Mouse (Mus musculus): ENCODE results near the gene Tmem117.
A peak's percentile ranks its signal among the peaks of the same experiment; 100 is the strongest.

Tmem117 gene

GRCm38 (mm10) chr15:94628830-94629601, at the start of gene Tmem117:
Gene Tmem117 (plus strand): TSS chr15:94629232.
- DNase-seq (ENCODE audit: low read depth), result no peak

DNA sequence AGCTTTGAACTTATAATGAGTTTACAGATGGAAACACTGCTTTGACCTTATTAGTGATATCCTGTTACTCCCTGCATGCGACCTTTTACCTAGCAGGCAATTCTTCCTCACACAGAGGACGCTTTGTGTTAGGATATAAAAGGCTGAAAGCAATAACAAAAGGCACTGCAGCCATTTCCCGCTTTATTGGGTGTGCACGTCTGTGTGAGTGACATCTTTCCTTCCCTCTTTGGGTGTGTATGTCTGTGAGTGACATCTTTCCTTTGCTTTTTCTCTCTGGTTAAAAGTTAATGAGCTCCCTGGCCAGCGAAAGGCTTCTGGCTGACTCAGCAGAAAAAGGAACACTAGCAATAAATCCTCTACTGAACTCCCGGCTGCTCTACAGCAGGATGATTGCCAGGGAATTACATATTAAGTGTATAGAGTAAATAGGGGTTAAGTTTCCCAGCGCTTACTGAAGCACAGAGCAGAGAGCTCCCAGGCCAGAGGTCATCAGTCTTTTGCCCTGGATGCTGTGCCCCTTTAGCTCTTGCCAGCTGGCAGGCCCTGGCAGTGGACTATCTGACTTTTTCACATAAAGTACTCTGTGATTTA, 46.9 kb upstream of the Tmem117 start:
- no peak for DNase-seq (ENCODE audit: low read depth)

GRCm38 (mm10) chr15:94583153-94583552, 45.9 kb upstream of the Tmem117 start:
- no peak for DNase-seq (ENCODE audit: low read depth)

DNA sequence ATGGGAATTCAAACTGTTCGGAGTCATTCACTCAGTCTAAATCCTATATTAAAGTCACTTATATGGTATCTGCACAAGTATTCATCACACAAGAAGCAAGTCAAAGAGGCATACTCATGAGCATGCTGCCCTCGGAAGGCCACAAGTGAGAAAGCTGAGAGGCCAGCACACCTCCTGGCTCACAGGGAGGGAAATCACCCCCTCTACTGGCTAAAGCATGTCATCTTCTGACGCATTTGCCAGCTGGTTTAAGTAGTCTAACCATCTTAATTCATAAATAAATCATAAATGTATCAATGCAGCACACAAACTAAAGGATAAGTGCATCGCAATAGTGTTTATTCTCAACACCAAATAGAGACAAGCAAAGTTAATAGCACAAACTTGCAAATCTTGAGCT, 44.3 kb upstream of the Tmem117 start:
- peak; percentile 60 for DNase-seq (ENCODE audit: low read depth)

DNA sequence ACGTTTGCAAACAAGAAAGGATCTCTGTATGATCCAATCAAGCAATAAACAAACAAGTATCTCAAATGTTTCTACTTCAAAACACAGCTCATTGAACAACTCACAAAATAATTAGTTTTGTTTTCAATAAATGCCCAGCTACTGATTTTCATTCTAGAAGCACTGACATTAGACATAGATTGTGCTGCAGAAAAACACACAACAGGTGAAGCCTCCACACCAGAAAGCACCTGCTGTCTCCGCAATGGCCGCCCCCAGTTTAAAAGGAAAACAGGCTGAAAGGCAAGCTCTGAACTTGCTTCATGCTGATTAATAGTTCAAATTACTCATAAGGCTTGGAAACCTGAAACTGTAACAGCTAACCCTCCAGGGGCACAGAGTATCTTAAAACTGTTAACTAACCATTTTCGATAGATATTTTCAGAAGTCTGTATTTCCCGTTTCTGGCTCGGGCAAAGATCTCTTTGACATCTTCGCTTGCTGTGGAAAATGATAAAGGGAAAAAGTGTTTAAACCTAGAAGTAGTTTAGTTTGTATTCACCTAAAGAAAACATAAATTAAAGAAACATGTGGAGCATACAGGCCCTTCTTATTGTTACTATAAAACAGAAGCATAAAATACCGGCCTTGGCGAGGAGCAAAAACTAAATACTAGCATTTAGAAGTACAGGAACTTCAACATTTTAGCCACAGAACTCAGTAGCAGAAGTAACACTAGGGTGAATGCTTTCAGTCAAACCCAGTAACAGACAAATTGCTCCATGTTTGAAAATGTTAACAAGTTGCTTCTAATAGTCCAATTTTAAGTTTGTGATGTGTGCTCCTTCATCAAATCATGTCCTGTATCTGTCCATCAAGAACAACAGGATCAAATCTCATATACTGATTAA, 41.0 kb upstream of the Tmem117 start:
- DNase-seq (ENCODE audit: low read depth), result peak; percentile 11

- DNase-seq (ENCODE audit: low read depth), result peak; percentile 97
Observed at GRCm38 (mm10) chr15:94589219-94590075, 39.6 kb upstream of the Tmem117 start, which contains the start of gene Twf1. Gene Twf1 (minus strand): TSS chr15:94589889.

DNA sequence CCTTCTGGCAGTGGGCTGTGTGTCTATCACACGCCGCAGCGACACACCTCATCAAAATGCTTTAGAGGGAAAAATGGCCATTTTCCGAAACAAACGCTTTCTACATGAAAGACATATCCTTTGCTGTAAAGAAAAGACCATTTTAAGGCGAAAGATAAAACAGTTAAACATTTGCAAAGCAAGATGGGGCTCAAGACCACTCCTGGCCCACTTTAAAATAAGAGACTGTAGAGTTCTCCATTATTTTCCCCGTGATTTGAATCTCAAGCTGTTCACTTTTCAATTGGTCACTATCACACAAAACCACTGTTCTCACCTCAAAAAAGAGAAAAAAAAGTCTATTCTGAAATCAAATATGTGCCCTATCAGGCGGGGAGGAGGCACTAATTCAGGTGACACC, 38.9 kb upstream of the Tmem117 start:
- no peak for DNase-seq (ENCODE audit: low read depth)

GRCm38 (mm10) chr15:94591356-94591755, 37.7 kb upstream of the Tmem117 start:
- DNase-seq (ENCODE audit: low read depth), result peak; percentile 78

GRCm38 (mm10) chr15:94593586-94593985, 35.4 kb upstream of the Tmem117 start:
- DNase-seq (ENCODE audit: low read depth), result no peak

- DNase-seq (ENCODE audit: low read depth), result no peak
Observed at GRCm38 (mm10) chr15:94600145-94600707, 28.8 kb upstream of the Tmem117 start.

DNA sequence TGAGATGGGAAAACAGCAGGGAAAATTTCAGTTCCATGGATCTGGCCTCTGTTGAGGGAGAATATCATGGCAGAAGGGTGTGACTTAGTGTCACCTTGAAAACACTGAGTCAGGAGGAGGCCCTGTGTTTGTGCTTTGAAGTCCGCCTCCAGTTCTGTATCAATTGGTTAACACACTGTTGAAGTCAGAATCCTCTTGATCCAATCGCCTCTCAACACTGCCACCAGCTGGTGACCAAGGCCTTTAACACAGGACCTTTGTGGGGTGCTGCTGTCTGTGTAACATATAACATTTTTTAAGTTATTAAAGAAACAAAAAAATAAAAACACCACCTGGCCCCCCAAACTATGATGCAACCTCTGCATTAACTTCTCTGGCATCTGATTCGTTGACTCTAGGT, 27.7 kb upstream of the Tmem117 start:
- peak; percentile 78 for DNase-seq (ENCODE audit: low read depth)

GRCm38 (mm10) chr15:94602441-94602840, 26.6 kb upstream of the Tmem117 start:
- no peak for DNase-seq (ENCODE audit: low read depth)

DNA sequence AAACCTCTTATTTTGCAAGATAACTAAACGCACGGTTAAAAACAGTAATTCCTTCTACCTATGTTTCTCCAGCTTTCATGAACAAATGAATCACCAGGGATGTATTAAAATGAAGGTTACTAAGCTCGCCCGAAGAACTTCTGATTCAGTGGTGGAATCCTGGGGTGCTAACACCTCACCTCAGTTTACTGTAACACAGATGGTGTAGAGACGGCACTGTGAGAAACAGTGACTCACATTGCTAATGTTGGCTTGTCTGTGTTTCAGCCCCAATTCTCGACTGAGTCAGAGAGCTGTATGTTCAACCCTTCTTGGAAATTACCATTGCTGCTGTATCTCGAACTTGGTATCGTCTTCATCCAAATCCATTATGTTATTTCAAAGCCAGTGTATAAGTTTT, 21.3 kb upstream of the Tmem117 start:
- DNase-seq (ENCODE audit: low read depth), result no peak

DNA sequence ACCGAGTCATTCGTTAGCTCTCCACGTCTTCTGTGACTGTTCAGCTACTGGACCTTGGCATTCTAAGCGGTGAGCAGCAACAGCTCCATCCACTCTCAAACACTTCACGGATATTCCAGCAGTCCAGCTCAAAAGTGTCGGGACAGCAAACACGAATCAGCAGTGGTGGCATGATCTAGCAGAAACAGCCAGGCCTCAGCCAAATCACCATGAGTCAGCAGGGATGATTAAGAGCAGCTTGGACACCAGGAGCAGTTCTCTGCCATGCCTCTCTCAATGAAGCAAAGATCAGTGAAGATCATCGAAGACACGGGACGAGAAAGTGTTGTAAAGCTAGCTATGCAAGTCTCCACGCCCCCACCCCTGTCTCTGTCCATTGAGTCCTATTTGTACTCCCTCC, 13.0 kb upstream of the Tmem117 start:
- DNase-seq (ENCODE audit: low read depth), result peak; percentile 11

- peak; percentile 13 for DNase-seq (ENCODE audit: low read depth)
Observed at GRCm38 (mm10) chr15:94620909-94621308, 8.1 kb upstream of the Tmem117 start.

GRCm38 (mm10) chr15:94628463-94628829, 586 bp upstream of the Tmem117 start:
- DNase-seq (ENCODE audit: low read depth), result no peak

DNA sequence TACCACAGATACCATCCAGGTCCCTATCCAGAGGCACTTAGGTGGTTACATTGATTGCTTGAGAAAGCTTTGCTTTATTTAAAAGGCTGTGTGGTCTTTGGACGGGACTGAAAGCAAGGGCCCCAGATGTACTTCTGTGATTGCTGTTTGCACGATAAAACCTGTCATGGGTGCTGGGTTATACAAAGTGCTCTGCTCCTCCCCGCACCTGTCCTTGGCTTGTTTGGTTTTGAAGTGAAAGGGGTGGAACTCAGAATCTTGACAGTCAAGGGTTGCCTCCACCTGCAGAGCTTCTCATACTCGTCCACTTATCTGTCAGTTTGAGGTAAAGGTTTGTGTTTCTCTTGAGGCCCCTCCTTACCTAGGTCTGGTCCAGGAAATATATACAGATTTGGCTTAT, 1.5 kb downstream of the Tmem117 start:
- no peak for DNase-seq (ENCODE audit: low read depth)

DNA sequence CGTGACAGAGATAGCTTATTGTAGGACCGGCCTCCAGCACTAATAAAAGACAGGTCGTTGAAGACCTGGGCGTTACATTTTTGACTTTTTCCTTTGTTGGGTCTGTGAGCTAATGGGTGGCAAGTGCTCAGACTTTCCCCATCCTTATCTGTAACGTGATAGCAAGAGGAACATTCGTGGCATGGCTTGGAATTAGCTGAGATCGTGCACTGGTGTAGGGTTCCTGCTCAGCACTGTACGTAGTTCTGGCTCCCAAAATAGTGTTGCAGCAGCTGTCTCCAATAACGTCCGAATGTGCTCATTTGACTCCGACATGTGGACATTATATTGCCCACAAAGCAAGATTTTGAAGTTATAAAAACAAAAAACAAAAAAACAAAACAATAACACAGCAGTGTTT, 5.5 kb downstream of the Tmem117 start:
- no peak for DNase-seq (ENCODE audit: low read depth)

GRCm38 (mm10) chr15:94638207-94638606, 9.2 kb downstream of the Tmem117 start:
- no peak for DNase-seq (ENCODE audit: low read depth)

DNA sequence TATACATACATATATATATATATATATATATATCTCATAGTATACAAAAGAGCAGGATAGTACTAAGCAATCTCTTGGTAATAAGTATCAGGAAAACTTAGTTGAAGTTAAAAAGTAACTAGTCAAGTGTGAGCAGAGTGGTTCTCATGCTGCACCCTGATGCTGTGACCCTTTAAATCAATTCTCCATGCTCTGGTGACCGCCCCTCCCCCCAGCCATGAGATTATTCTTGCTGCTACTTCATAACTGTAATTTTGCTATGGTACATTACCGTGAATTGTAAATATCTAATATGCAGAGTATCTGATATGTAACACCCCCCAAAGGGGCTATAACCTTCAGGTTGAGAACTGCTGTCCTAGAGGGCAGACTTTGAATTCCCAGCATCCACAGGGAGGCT, 10.1 kb downstream of the Tmem117 start:
- DNase-seq (ENCODE audit: low read depth), result no peak

DNA sequence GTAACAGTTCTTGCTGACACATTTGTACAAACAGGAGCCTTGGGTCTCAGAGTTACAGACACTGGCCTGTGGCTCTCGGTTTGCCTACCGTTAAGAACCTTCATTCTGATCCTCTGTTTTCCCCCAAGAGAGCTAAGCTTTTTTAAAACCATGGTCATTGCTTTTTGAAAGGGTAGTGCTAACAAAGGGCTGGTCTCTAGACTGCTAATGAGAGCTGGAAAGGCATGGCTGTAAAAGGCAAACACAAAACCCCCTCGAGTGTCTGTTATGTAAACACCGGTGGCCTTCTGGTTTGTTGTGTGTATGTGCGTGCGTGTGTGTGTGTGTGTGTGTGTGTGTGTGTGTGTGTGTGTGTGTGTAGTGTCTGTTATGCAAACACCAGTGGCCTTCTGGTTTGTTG, 17.0 kb downstream of the Tmem117 start:
- DNase-seq (ENCODE audit: low read depth), result no peak

Data from 416B (cell line).